Mouse (Mus musculus) heart, postnatal 0 days (tissue): Measurements from ENCODE around the gene Olfr429. TPM values are rescaled to one million over a fixed set of nuclear protein-coding genes. Genes with fewer than 3 reads are reported as not detected.
"Not testable (repeated sequence)": the region's sequence is repeated elsewhere in the genome, so short reads cannot be mapped to it uniquely, and the experiment has no call there.

Source experiments
- ATAC-seq: fragments of 200-750 bp; cut with Nextera tagmentation; 2 replicates; pipeline ENCODE4 v1.8.0; 2017; ENCODE audit warnings: low read depth, moderate number of reproducible peaks, moderate library complexity; ENCODE audit not compliant: insufficient read depth
- DNase-seq: peaks from one replicate; pipeline ENCODE4 v3.0.0-alpha.2; 2016; ENCODE audit warnings: low spot score
- H3K27ac ChIP-seq: fragments of 300-500 bp; sonication (generic); 2 replicates; pipeline ENCODE4 v1.5.1; 2014; ENCODE audit warnings: low read depth, mild to moderate bottlenecking
- H3K27me3 ChIP-seq: fragments of 300-500 bp; sonication (generic); 2 replicates; pipeline ENCODE4 v1.6.1; 2014; ENCODE audit warnings: low read length, mixed read lengths; ENCODE audit not compliant: control insufficient read depth, insufficient read depth
- H3K36me3 ChIP-seq: fragments of 300-500 bp; sonication (generic); replicated peaks from 2 replicates; pipeline ENCODE4 v1.6.1; 2014; ENCODE audit warnings: low read length, mixed read lengths; ENCODE audit not compliant: control insufficient read depth, insufficient read depth
- H3K4me1 ChIP-seq: fragments of 300-500 bp; sonication (generic); 2 replicates; pipeline ENCODE4 v1.6.1; 2014; ENCODE audit warnings: antibody characterized with exemption; ENCODE audit not compliant: control insufficient read depth, insufficient read depth
- H3K4me2 ChIP-seq: fragments of 300-500 bp; sonication (generic); 2 replicates; pipeline ENCODE4 v1.6.1; 2014; ENCODE audit warnings: low read depth, mild to moderate bottlenecking, low read length, moderate library complexity
- H3K4me3 ChIP-seq: fragments of 300-500 bp; sonication (generic); 2 replicates; pipeline ENCODE4 v1.5.1; 2014; ENCODE audit warnings: low read depth, low read length
- H3K9ac ChIP-seq: fragments of 300-500 bp; sonication (generic); replicated peaks from 2 replicates; pipeline ENCODE4 v1.6.1; 2014; ENCODE audit warnings: low read depth, low read length, mixed read lengths
- H3K9me3 ChIP-seq: fragments of 300-500 bp; sonication (generic); replicated peaks from 2 replicates; pipeline ENCODE4 v1.6.1; 2016; ENCODE audit warnings: low read length; ENCODE audit not compliant: control insufficient read depth
- CTCF ChIP-seq: IDR thresholded peaks from 2 replicates; pipeline ENCODE4 v1.5.1; 2016; ENCODE audit warnings: antibody characterized with exemption, control low read depth, low read depth
- EP300 ChIP-seq: IDR thresholded peaks from 2 replicates; pipeline ENCODE4 v1.6.1; 2016; ENCODE audit warnings: antibody characterized with exemption, low read depth
- WGBS: fragments of 180-500 bp; shearing (Covaris S2); extraction: QIAGEN DNeasy Blood & Tissue Kit; methylation state at CpG from one replicate; pipeline ENCODE4 v1.1.7; 2014; 5-methylcytosine and 5-hydroxymethylcytosine counted together
- polyA plus RNA-seq: library from polyadenylated mRNA; unstranded; fragments of >200 nt; fragmentation: Nextera tagmentation; extraction: Ambion mirVana; gene quantifications from 2 replicates; pipeline ENCODE4 v1.2.1, GENCODE M21; 2015
- total RNA-seq: library from RNA; depleted of rRNA; stranded (reverse); fragments of >200 nt; gene quantifications from 2 replicates; pipeline ENCODE4 v1.2.3, GENCODE M21; 2014; ENCODE audit warnings: low replicate concordance

Olfr429 gene
- total and polyA plus RNA-seq, 2 experiments from 2014 or later = not detected

GRCm38 (mm10) chr1:174044431-174044830 lies 39.7 kb upstream of the Olfr429 start:
- Histone ChIP-seq H3K27me3 (no peaks in the 10 kb centered on the region), H3K4me2 (no peak overlapping the region), H3K4me1 (no peaks in the 10 kb centered on the region), H3K9ac (no peak overlapping the region), H3K36me3 (no peaks in the 10 kb centered on the region), H3K27ac (no peak overlapping the region), H3K9me3 (no peaks in the 10 kb centered on the region), H3K4me3 (no peak overlapping the region)
- ATAC-seq (no peak), DNase-seq (no peak)
- WGBS = 59% methylated on average over 2 of the region's 2 CpGs
- no peak for TF ChIP-seq EP300
- TF ChIP-seq CTCF = no peak

DNA sequence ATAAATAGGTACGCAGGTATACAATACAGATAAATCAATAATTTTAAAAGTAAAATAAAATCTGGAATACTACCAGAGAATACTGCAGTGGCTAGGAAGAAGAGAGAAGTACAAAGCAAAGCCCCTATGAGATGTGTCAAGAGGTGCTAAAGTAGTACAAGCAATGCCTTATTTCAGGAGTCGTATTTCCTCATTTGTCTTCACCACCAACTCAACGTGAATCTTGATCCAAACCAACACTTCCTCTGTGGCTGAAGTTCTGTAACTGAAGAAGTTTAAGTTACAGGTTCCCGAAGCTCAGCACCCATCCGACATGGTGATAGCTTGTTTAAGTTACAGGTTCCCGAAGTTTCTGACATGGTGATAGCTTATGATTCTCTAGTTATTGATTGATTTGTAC lies 35.9 kb upstream of the Olfr429 start:
- H3K9ac ChIP-seq, H3K36me3 ChIP-seq, H3K9me3 ChIP-seq, H3K27ac ChIP-seq, ATAC-seq, DNase-seq, H3K4me1 ChIP-seq, H3K27me3 ChIP-seq, H3K4me3 ChIP-seq, H3K4me2 ChIP-seq: not testable (repeated sequence)
- 75% methylated on average over 6 of the region's 6 CpGs for WGBS

DNA sequence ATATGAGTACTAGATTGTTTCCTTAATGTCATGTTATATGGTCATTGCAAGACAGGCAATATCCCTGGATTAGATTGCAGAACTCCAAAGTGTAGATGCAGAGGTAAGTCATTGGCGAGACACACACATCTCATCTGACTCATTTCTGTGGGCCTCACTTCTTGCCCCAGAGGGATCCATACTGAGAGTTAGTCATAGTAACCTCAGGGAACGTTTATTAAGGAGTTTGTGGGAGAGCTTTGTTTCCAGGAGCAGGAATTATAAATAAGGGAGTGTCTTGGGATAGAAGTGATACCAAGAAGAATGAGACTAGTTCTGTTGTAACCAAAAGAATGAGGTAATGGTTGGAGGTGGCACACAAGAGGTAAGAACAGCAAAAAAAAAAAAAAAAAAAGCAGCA lies 35.2 kb upstream of the Olfr429 start, which contains the start of gene Olfr432:
Gene Olfr432 (plus strand): TSS at position 313 of the 400 bp plus-strand sequence.
- DNase-seq (no peak), ATAC-seq (no peak)
- no peak within 1 kb of the TSS for H3K4me2 ChIP-seq
- no peak within 1 kb of the TSS for H3K27ac ChIP-seq
- 53% methylated on average over 2 of the region's 2 CpGs for WGBS
- H3K9me3 ChIP-seq = no peaks in the 10 kb centered on the region
- H3K36me3 ChIP-seq = no peaks in the 10 kb centered on the region
- H3K4me3 ChIP-seq = no peak within 1 kb of the TSS
- H3K9ac ChIP-seq = no peak within 1 kb of the TSS
- no peaks in the 10 kb centered on the region for H3K27me3 ChIP-seq
- TF ChIP-seq EP300 (no peak), CTCF (no peak)
- no peaks in the 10 kb centered on the region for H3K4me1 ChIP-seq

DNA sequence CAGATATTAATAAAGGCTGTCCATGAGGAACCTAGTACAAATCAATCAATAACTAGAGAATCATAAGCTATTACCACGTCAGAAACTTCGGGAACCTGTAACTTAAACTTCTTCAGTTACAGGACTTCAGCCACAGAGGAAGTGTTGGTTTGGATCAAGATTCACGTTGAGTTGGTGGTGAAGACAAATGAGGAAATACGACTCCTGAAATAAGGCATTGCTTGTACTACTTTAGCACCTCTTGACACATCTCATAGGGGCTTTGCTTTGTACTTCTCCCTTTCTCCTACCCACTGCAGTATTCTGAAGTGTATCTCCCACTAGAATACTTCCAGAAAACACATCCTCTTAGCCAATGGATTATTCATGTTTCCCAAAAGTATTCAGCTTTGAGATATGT lies 34.8 kb upstream of the Olfr429 start:
- H3K4me3 ChIP-seq, DNase-seq, H3K27ac ChIP-seq, H3K4me2 ChIP-seq, H3K27me3 ChIP-seq, H3K9me3 ChIP-seq, H3K9ac ChIP-seq, ATAC-seq, H3K4me1 ChIP-seq, H3K36me3 ChIP-seq: not testable (repeated sequence)
- WGBS = 40% methylated on average over 3 of the region's 4 CpGs

DNA sequence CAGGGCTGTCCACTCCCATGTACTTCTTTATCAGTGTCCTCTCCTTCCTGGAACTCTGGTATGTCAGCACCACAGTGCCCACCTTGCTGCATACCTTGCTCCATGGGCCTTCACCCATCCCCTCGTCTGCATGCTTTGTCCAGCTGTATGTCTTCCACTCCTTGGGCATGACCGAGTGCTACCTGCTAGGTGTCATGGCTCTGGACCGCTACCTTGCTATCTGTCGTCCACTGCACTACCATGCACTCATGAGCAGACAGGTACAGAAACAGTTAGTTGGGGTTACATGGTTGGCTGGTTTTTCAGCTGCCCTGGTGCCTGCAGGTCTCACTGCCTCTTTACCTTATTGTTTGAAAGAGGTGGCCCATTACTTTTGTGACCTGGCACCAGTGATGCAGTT lies 33.6 kb upstream of the Olfr429 start:
- no peaks in the 10 kb centered on the region for H3K36me3 ChIP-seq
- H3K9ac ChIP-seq = no peak overlapping the region
- TF ChIP-seq EP300 (no peak), CTCF (no peak)
- H3K27me3 ChIP-seq = no peaks in the 10 kb centered on the region
- no peak overlapping the region for H3K4me3 ChIP-seq
- DNase-seq (no peak), ATAC-seq (no peak)
- no peak overlapping the region for H3K27ac ChIP-seq
- no peaks in the 10 kb centered on the region for H3K9me3 ChIP-seq
- no peaks in the 10 kb centered on the region for H3K4me1 ChIP-seq
- H3K4me2 ChIP-seq = no peak overlapping the region
- 76% methylated on average over 4 of the region's 4 CpGs for WGBS

- 75% methylated on average over 4 of the region's 4 CpGs for WGBS
- Histone ChIP-seq H3K4me1 (no peaks in the 10 kb centered on the region), H3K4me2 (no peak overlapping the region), H3K4me3 (no peak overlapping the region), H3K36me3 (no peaks in the 10 kb centered on the region), H3K9ac (no peak overlapping the region), H3K27me3 (no peaks in the 10 kb centered on the region), H3K27ac (no peak overlapping the region), H3K9me3 (no peaks in the 10 kb centered on the region)
- DNase-seq (no peak), ATAC-seq (no peak)
- no peak for TF ChIP-seq CTCF
- TF ChIP-seq EP300 = no peak
Observed at GRCm38 (mm10) chr1:174051515-174051914, 32.6 kb upstream of the Olfr429 start.
